Comparison of ENCODE assay signal across 22 mouse cellular contexts in the genomic region with DNA sequence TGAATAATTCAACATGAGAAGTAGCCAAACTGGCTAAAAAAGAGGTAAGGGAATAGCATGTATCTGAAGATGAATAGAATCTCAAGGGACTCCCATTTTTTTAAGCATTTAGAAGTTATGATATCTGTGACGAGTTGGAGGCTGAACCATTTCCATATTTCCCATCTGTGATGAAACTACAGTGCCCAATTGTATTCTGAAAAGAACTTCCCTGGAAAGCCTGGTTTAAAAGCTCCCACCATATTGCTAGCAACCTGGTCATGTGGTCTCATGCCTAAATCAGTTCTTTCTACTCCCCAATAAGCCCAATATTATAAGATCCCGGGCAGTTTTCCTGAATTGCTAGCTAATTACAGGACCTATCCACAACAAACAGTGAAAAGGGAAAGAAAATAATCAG.
DNase-seq lines count a peak whose midpoint lies in the region; ATAC-seq and TF ChIP-seq lines count a peak whose summit lies in the region.
"Had no signal": no experiment of that assay in that cellular context is flagged by ENCODE, and none has a peak within 500 bp of the region (broad histone marks: within the 10 kb centered on the region; RNA-seq: fewer than 3 reads in every experiment).

No protein-coding gene starts in this region.

- H3K9ac ChIP-seq in forebrain, embryonic 16.5 days (replicated peaks; ENCODE audit: low read depth, low read length), result no peak overlapping the region
- H3K9ac ChIP-seq in forebrain, embryonic 14.5 days (ENCODE audit: low read length), result no peak overlapping the region
- no peak overlapping the region for H3K9ac ChIP-seq in forebrain, postnatal 0 days
- no peak overlapping the region for H3K9ac ChIP-seq in forebrain, embryonic 15.5 days (replicated peaks)

- no peaks in the 10 kb centered on the region for H3K27me3 ChIP-seq in forebrain, embryonic 16.5 days (replicated peaks; ENCODE audit: control insufficient read depth, insufficient read depth, low read length)
- no peaks in the 10 kb centered on the region for H3K27me3 ChIP-seq in forebrain, embryonic 14.5 days (replicated peaks; ENCODE audit: control insufficient read depth, insufficient read depth, low read length)
- H3K27me3 ChIP-seq in forebrain, postnatal 0 days (ENCODE audit: insufficient read depth, low read length), result no peaks in the 10 kb centered on the region
- H3K27me3 ChIP-seq in forebrain, embryonic 15.5 days, result no peaks in the 10 kb centered on the region
- H3K27me3 ChIP-seq: CH12.LX, Patski had no signal

- H3K4me1 ChIP-seq in forebrain, embryonic 16.5 days (replicated peaks; ENCODE audit: control insufficient read depth, insufficient read depth, low read length), result no peaks in the 10 kb centered on the region
- no peaks in the 10 kb centered on the region for H3K4me1 ChIP-seq in forebrain, embryonic 14.5 days (ENCODE audit: control insufficient read depth, insufficient read depth, low read length)
- no peaks in the 10 kb centered on the region for H3K4me1 ChIP-seq in forebrain, postnatal 0 days (ENCODE audit: insufficient read depth)
- no peaks in the 10 kb centered on the region for H3K4me1 ChIP-seq in forebrain, embryonic 15.5 days

- no peaks in the 10 kb centered on the region for H3K9me3 ChIP-seq in forebrain, embryonic 16.5 days (ENCODE audit: control insufficient read depth, low read length)
- no peaks in the 10 kb centered on the region for H3K9me3 ChIP-seq in forebrain, embryonic 14.5 days (replicated peaks; ENCODE audit: control insufficient read depth, low read length)
- no peaks in the 10 kb centered on the region for H3K9me3 ChIP-seq in forebrain, postnatal 0 days (ENCODE audit: low read length)
- H3K9me3 ChIP-seq in forebrain, embryonic 15.5 days, result no peaks in the 10 kb centered on the region

- no peak for TF ChIP-seq POLR2A in brain, embryonic 14.5 days (IDR thresholded peaks at IDR 0.05; ENCODE audit: borderline replicate concordance, extremely low read depth, insufficient read depth, insufficient read length, poor library complexity, severe bottlenecking)

- WGBS in forebrain, embryonic 16.5 days, result 59% methylated on average over 2 of the region's 2 CpGs
- WGBS in forebrain, embryonic 14.5 days, result 76% methylated on average over 2 of the region's 2 CpGs
- 46% methylated on average over 2 of the region's 2 CpGs for WGBS in forebrain, postnatal 0 days
- whole genome bisulfite sequencing in forebrain, embryonic 15.5 days, result 74% methylated on average over 2 of the region's 2 CpGs

- no peak overlapping the region for H3K4me3 ChIP-seq in forebrain, embryonic 16.5 days (replicated peaks; ENCODE audit: low read length)
- H3K4me3 ChIP-seq in forebrain, embryonic 14.5 days (ENCODE audit: low read depth, low read length), result no peak overlapping the region
- H3K4me3 ChIP-seq in forebrain, postnatal 0 days (ENCODE audit: low read depth, low read length), result no peak overlapping the region
- H3K4me3 ChIP-seq in forebrain, embryonic 15.5 days, result no peak overlapping the region

- no peak overlapping the region for H3K27ac ChIP-seq in forebrain, embryonic 16.5 days (ENCODE audit: low read length)
- no peak overlapping the region for H3K27ac ChIP-seq in forebrain, embryonic 14.5 days (ENCODE audit: low read depth, low read length)
- no peak overlapping the region for H3K27ac ChIP-seq in forebrain, postnatal 0 days (ENCODE audit: low read depth, low read length)
- H3K27ac ChIP-seq in forebrain, embryonic 15.5 days (replicated peaks), result no peak overlapping the region

- no peaks in the 10 kb centered on the region for H3K36me3 ChIP-seq in forebrain, embryonic 16.5 days (ENCODE audit: control insufficient read depth, insufficient read depth)
- no peaks in the 10 kb centered on the region for H3K36me3 ChIP-seq in forebrain, embryonic 14.5 days (ENCODE audit: control insufficient read depth, insufficient read depth, low read length)
- no peaks in the 10 kb centered on the region for H3K36me3 ChIP-seq in forebrain, postnatal 0 days (ENCODE audit: insufficient read depth)
- H3K36me3 ChIP-seq in forebrain, embryonic 15.5 days, result no peaks in the 10 kb centered on the region
- H3K36me3 ChIP-seq: G1E had no signal

- no peak for DNase-seq in forebrain, embryonic 14.5 days (ENCODE audit: low spot score)
- peak; percentile 71 for DNase-seq in forebrain, postnatal 0 days
- DNase-seq in brain, embryonic 14.5 days (ENCODE audit: low read depth), result peak; percentile 15
- DNase-seq: adrenal gland, adult 2 months; adrenal gland, adult 8-10 months; adrenal gland, postnatal 10 days; adrenal gland, postnatal 14 days; adrenal gland, postnatal 25 days; adrenal gland, postnatal 36 days; B cell, adult 2 months; cerebellum, adult 11 months; cerebellum, adult 11-12 months; cerebellum, adult 18-20 months; cerebellum, adult 2 months had no signal

- peak; percentile 62; the same call in 1 of the 2 replicates for ATAC-seq in forebrain, embryonic 16.5 days
- no peak for ATAC-seq in forebrain, embryonic 14.5 days
- ATAC-seq in forebrain, postnatal 0 days, result peak; percentile 61
- ATAC-seq in forebrain, embryonic 15.5 days (replicated peaks), result no peak
- no peak for ATAC-seq in erythroblast, adult 5-6 weeks (replicated peaks; ENCODE audit: low FRiP score, poor library complexity, severe bottlenecking)
- ATAC-seq: activated CD4-positive, CD25-positive, alpha-beta regulatory T cell, adult 4 months; CD4-positive, CD25-positive, alpha-beta regulatory T cell, adult 4 months; Patski had no signal

- no peak for TF ChIP-seq CTCF in forebrain, postnatal 0 days (IDR thresholded peaks at IDR 0.05; ENCODE audit: low read depth)
- TF ChIP-seq CTCF in brain, embryonic 14.5 days (IDR thresholded peaks at IDR 0.05; ENCODE audit: borderline replicate concordance, extremely low read depth, insufficient read depth, insufficient read length), result no peak

- no peak overlapping the region for H3K4me2 ChIP-seq in forebrain, embryonic 16.5 days (ENCODE audit: low read length)
- H3K4me2 ChIP-seq in forebrain, embryonic 14.5 days (ENCODE audit: low read length), result no peak overlapping the region
- H3K4me2 ChIP-seq in forebrain, postnatal 0 days (ENCODE audit: low read depth), result no peak overlapping the region
- no peak overlapping the region for H3K4me2 ChIP-seq in forebrain, embryonic 15.5 days (replicated peaks)

Comparison
In these comparisons a context has a peak if more than half of its experiments do, and no peak if none do; other contexts are left out.
1. ATAC-seq: peak in forebrain, embryonic 16.5 days (single experiment) and forebrain, postnatal 0 days (single experiment); none in forebrain, embryonic 14.5 days (single experiment), forebrain, embryonic 15.5 days (single experiment) and erythroblast, adult 5-6 weeks (single experiment).